Mouse (Mus musculus): ENCODE data around the gene Rnf34. TPM values are rescaled to one million over a fixed set of nuclear protein-coding genes. Genes with fewer than 3 reads are reported as not detected.

Rnf34 gene
- polyA plus RNA-seq (2012; rRNA removed): 6.5 and 7.2 TPM in 2 replicates

DNA sequence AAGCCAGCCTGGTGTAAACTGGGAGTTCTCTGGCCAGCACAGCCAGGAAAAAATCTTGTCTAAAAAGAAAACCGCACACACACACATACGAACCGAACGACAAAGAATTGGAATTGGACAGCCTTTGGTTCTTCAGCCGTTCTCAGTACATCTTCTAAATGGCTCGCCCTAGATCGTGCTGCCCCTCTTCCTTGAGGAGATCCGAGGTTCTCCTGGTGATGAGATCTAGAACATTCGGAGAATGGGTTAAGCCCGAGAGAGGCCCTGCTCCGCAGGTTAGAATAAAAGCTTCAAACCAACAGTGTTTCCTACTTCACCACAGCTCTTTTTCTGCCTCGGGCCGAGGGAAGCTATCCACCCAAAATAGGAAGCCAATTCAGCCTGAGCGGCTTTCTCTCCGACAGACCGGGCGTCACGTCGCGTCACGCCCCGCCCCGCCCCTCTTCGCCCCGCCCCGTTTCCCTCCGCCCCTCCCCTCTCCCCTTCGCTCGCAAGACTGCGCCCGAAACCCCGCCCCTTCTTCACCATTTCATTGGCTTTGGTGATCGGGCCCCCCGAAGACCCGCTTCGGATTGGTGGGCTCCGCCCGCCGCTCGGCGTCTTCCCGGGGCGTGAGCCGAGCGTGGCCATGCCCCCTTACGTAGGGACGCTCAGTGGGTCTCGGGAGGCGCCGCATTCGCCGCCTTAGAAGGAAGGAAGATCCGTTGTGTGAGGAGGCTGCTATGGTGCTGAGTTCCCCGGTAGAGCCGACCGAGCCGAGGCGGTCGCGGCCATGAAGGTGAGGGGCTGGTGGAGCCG is at the start of gene Rnf34:
Gene Rnf34, plus strand, starts transcription at position 528 of the 798 bp plus-strand sequence.

DNA sequence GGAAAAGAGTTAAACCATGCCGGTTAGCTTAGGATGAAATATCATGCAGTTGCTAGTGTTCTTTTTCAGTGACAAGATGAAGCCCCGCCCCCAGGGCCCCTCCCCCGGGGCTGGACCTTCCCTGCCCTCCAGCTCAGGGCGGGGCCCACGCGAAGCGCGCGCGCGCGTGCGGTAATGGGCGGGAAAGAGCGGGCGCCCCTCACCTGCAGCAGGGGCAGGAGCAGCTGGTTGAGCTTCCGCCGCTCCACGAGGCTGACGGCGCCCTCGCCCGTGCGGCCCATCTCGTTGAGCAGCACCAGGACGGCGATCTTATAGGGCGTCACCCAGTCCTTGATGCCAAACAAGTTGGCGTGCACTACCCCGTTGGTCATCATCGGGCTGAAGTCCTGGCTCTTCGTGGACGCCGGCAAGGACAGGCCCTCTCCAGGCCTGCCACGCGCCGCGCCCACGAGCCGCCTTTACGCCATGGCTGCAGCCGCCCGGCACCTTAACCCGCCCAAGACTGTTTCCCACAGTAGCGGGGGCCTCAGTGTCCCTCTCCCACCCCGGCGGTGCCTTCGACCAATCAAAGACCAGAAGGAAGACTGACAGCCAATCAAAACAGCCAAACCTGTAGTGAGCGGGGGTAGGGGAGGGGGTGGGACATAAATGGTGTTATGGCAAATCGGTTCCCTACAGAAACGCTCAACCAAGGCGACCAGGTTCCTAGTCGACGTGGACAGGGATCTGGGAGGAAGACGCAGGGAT is 28.9 kb upstream of the Rnf34 start, which contains the start of gene Anapc5:
Gene Anapc5, minus strand, starts transcription at position 563 of the 747 bp plus-strand sequence.

Other genes starting within 250 kb of the Rnf34 start
- 1.0 and 1.2 TPM in 2 replicates for gene Ift81, start 235.5 kb upstream of the Rnf34 start, polyA plus RNA-seq (2012; rRNA removed)
- 1.3 and 1.6 TPM in 2 replicates for gene P2rx7, start 206.1 kb upstream of the Rnf34 start, polyA plus RNA-seq (2012; rRNA removed)
- 10.0 and 11.2 TPM in 2 replicates for gene P2rx4, start 142.5 kb upstream of the Rnf34 start, polyA plus RNA-seq (2012; rRNA removed)
- 5.0 and 6.4 TPM in 2 replicates for gene Camkk2, start 70.6 kb upstream of the Rnf34 start, polyA plus RNA-seq (2012; rRNA removed)
- gene Anapc5, start 28.7 kb upstream of the Rnf34 start, polyA plus RNA-seq (2012; rRNA removed): 163 and 183 TPM in 2 replicates
- 9.4 and 10.3 TPM in 2 replicates for gene Kdm2b, start 139.8 kb downstream of the Rnf34 start, polyA plus RNA-seq (2012; rRNA removed)
- 5.8 and 7.5 TPM in 2 replicates for gene Orai1, start 165.0 kb downstream of the Rnf34 start, polyA plus RNA-seq (2012; rRNA removed)
- not detected in 2 replicates for gene Morn3, start 197.0 kb downstream of the Rnf34 start, polyA plus RNA-seq (2012; rRNA removed)
- gene Tmem120b, start 218.4 kb downstream of the Rnf34 start, polyA plus RNA-seq (2012; rRNA removed): 16.6 and 21.1 TPM in 2 replicates

All from liver, embryonic 14 days (tissue).